Mouse (Mus musculus): ENCODE measurements around the gene Tanc1.

The Tanc1 gene

DNA sequence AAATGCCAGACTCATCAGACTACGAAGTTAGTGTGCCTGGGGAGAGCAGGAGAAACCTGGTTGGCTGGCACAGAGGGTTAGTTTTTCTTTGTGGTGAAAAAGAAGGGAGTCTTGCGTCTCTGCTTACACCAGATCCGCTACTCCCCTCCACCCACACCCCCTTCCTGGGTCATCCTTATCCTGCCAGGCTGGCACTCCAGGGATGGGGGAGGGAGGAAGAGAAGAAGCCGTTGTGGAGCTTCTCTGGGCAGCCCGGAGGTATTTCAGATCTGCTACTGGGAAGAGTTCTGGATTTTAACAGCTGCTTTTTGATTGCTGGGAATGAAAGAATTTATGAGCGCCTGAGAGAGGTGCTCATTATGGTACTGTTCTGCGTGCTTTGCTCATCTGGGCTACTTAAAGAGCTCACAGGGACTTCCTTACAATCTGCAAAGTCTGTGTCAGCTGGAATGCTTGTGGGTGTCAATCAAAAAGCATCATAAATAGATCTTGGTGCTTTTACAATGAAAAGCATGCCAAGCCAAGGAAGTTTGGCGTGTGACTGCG lies 1.7 kb downstream of the Tanc1 start:
- DNase-seq = no peak

DNA sequence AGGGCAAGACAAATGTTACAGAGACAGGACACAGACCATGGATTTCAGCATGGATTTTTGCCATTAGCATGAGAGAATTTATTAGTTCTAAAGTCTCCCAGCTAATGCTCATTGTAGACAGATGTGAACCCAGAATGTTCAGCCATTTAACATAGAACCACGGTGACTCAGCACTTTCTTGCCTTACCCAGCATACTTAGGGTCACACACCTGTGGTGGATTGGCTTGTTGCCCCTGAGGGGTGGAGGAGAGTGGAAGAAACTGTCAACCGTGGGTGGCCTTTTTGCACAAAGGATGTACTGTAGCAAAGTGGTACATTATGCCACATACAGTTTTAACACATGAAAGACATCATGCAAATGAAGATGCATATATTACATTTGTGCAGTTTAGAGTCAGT lies 5.0 kb downstream of the Tanc1 start:
- DNase-seq = no peak

DNA sequence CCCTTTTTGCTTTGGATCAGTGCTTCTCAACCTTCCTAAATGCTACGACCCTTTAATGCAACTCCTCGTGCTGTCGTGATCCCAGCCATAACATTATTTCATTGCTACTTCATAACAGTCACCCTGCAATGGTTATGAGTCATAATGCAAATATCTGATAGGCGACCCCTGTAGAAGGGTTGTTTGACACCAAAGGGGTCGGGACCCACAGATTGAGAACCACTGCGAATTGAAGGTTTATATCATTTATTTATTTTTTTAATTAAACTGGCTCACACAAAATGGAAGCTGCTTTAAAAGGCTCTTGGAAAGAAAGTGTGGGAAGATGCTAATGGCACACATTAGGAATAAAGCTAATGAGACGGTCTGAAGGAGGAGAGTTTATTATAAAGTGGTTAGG lies 7.2 kb downstream of the Tanc1 start:
- no peak for DNase-seq

DNA sequence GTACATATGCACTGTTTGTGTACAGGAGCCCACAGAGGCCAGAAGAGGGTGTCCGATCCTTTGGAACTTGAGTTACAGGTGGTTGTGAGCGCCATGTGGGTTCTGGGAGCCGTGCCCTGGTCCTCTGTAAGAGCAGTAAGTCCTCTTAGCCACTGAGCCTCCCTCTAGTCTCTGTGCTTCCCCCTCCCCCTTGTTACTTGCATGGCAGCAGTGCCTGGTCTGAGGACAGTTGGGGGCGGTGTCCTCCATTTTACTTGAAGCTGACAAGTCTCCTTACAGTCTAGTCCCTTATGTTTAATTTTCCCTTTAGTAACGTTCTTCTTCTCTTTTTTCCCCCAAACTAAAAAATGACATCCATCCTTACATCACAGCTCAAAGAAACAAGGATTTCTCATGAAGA lies 8.8 kb downstream of the Tanc1 start:
- no peak for DNase-seq

DNA sequence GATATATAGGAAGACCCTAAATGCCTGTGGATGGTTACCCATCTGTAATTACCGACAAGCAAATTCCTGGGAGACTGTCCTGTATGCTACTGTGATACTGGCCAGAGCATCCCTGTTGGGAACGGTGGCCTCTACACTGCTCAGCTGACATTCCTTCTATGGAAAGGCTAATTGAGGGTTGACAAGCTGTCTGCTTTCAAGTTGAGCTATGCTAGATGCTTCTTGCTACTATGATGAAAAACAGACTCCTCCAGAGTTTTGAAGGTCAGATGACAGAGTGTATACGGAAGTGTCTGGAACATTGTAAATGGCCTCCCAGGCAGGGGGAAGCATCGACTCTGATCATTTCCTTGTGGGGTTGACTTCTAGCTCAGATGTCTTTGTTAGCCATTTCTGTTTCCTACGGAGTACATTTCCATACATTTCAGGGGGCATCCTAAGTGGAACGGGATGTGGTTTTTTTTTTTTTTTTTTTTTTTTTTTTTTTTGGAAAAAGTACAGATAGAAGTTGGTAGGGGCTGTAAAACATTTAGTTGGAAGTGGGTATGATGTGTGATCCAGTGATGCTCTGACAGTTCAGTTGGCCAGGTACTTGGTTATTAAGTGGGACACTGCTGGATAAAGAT lies 10.8 kb downstream of the Tanc1 start:
- DNase-seq = no peak

DNA sequence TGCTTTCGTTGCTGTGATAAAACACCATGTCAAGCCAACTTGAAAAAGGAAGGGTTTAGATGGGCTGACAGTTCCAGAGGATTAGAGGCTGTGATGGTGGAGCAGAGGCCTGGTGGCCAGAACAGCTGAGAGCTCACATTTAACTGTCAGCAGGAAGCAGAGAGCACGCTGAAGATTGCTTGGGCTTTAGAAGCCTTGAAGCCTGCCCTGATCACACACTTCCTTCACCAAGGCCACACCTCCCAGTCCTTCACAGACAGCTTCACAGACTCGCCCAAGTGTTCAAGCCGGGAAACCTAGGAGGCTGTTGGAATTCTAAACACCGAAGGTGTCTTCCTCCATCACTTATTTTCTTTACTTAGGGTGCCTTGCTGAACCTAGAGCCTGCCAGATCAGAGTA lies 12.0 kb downstream of the Tanc1 start:
- no peak for DNase-seq

DNA sequence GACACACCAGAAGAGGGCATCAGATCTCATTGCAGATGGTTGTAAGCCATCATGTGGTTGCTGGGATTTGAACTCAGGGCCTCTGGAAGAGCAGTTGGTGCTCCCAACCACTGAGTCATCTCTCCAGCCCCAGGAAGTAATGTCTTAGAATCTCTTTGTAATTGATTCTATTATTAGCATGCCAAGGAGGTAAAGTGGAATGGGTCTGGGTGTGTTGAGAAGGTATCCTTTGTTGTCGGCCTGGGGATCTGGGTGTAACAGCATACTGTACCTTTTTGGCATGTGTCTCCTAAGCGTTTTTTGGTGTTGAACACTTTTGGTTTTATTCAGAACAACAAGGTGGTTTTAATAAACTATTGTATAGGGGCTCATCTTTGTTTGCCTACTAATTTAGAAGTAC lies 13.6 kb downstream of the Tanc1 start:
- no peak for DNase-seq

DNA sequence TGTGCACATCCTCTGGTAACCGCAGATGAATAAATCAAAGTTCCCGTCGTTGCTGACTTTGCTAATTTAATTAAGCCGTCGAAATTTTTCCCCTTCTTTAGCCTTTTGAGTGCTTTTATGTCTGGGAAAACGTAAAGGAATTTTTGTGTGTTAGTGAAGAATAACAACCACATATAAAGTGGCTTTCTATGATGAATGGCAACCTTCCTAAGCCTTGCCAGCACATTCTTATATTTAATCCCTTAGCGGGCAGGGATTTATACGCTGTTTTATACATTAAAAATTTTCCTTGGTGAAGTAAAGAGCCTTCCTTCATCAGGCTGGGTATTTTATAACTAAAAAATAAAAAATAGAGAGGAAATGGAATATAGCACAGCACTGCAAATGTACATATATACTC lies 14.1 kb downstream of the Tanc1 start:
- DNase-seq = no peak

DNA sequence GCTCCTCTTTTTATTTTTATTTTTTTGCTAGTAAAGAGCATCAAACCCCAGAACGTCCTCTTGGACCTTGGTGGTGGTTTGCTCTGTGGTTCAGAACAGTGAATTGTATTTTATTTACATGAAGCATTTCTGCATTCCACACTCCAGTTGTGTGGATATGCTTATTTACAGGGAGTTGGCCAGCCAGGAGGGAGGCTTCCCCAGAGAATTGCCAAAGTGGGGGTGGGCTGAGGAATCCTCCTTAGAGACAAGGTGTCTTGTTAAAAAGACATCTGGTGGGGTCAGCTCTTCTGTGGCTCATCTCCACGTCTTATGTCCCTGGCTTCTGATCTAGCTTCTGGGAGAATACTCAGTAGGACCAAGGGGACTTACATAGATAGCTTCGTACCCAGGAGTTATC lies 14.6 kb downstream of the Tanc1 start:
- DNase-seq = no peak

DNA sequence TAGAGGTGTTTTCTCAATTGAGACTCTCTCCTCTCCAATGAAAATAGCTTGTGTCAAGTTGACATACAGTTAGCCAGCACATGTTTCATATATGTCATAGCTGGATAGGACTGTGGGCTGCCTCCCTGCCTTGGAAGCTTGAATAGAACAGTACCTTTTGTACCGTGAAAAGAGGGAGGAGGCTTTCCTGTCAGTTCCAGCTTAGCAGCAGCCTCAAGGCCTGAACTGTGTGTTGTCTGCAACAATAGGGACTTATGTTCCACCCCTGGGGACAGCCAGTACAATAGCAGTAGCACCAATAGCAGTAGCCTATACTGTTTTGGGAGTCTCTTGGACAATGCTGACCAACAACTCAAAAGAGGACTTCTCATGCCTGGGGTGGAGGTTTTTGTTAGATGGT lies 15.7 kb downstream of the Tanc1 start:
- DNase-seq = no peak

DNA sequence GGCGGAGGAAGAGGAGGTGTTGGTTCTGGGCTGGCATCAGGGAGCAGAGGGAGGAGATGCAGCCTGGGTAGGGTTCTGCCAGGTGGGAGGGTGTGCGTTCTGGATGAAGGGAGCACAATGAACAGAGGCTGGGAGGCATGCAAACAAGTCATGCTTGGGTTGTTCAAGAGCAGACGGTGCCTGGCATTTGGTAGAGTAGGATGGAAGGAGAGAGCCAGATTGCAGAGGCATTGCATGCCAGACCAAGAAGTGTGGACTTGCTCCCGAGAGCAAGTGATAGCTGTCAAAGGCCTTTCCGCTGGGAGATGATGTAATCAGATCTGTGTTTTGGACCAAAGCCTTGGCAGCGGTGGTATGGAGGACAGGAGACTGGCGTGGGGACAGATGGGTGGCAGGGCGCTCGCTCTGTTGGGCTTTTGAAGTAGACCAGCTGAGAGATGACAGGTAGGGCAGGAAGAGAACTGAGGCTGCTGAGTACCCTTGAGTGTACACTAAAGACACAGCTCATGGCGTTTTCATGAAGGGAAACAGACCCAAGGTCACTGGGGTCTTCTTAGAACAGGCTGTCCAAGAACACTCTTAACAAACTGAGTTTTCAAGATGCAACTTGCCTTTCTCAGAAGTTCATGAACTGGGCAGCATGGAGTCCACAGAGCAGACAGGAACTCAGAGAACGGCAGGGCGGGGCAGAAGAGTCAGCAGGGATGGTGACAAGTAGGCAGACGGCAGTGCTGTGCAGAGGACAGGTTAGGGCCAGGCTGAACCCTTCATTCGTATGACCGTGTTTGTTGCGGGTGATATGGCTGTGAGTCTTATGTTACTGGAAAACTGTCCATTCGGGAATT lies 16.4 kb downstream of the Tanc1 start:
- no peak for DNase-seq

DNA sequence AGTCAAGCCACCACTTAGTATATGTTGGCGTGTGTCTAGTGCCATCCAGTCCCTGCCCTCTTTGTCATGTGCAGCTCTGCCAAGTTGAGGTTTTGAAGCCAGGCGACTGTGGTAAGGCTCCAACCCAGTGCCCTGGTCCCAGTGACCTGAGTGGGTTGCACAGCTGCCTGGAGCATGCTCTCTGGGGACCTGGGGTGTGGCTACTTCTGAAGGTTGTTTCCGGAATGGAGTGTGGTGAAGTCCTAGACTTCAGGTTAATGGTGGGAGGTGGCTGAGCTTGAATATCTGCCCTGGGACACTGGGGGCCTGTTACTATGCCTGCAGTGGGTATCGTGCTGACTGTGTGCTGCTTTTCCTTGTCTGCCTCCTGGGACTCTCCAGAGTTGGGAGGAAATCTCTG lies 18.0 kb downstream of the Tanc1 start:
- no peak for DNase-seq

DNA sequence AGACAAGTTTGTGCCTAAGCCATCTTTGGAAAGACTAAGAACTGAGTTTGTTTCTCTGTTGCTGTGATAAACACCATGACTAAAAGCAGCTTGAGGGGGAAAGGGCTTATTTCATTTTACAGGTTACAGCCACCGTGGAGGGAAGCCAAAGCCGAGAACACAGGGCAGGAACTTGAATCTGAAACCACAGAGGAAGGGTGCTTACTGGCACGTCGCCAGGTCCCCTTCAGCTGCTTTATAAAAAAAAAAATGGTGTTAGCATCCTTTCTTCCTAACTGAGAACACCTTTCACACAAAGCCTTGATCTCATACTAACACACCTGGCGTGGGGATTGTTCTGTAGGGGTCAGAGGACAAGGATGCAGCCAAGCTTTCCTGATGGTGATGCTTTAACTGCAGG lies 19.6 kb downstream of the Tanc1 start:
- DNase-seq = peak; percentile 79

DNA sequence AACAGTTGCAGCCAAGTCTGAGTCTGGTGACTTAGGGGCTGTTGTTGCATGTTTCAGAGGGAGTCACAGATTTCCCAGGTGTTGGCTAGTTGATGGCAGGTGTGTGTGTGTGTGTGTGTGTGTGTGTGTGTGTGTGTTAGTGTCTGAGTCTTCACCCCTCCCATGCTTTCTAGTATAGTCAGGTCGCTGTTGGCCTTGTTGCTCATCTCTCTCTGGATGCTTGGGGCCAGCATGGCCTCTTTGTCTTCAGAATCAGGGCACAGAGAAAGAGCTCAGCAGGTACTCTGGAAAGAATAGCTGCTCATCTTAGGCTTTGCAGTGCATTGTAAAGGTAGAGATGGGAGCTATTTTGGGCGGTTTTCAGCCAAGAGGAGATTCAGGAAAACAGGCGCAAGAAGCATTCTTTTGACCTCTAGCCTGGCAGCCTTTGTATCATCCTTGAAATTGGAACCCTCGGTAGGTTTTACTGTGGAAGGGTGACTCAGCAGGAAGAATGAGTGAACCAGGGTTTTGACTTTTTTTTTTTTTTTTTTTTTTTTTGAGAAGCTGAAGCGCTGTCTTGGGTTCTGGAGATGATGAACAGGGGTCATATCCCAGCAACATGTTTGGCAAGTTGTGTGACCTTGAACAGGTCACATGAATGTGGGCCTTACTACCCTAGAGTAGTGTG lies 22.1 kb downstream of the Tanc1 start:
- DNase-seq = no peak

DNA sequence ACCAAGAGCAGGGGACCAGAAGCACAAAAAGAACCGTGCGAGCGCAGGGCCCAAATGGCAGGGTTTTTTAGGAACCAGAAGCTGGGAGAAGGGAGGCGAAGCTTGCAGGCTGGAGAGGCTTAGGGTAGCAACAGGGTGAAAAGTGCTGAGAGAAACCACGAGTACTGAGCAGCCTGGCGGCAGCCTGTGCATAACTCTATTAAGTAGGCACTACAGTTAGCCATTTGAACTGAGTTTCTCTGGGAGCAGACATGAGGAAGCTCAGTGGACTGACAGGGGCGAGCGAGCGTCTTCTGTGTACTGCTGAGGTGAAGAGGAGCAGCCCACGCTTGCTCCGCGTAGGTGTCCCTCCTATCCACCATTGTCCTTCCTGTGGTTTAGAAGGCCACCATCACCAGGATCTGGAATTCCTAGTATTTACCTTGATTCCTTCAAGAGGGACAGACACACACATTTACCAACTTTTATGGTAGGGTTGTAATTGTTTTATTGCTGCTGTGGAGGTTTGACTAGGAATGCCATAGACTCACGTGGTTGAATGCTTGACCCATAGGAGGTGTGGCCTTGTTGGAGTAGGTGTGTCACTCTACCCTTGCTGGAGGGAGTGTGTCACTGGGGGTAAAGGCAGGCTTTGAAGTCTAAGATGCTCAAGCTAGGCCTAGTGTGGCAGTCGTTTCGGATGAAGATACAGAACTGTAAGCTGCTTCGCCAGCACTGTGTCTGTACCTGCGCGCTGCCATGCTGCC lies 25.4 kb downstream of the Tanc1 start:
- DNase-seq = no peak

DNA sequence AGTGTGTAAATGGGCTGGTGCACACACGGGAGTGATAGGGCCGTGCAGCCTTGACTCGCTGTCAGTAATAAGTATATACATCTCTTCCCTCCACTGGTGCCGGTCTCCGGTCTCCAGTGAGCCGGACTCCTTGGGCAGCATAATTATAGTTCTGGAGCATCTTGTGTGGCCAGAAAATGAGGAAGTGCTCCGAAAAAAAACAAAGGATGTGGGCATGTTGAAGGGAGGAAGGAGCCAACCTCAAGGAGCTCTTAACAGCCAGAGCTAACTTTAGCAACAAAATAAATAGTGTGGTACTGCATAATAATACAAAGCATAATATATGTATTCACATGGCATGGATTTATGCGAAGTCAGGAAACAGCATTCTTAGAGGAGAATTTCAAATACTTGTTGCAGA lies 30.9 kb downstream of the Tanc1 start:
- no peak for DNase-seq

DNA sequence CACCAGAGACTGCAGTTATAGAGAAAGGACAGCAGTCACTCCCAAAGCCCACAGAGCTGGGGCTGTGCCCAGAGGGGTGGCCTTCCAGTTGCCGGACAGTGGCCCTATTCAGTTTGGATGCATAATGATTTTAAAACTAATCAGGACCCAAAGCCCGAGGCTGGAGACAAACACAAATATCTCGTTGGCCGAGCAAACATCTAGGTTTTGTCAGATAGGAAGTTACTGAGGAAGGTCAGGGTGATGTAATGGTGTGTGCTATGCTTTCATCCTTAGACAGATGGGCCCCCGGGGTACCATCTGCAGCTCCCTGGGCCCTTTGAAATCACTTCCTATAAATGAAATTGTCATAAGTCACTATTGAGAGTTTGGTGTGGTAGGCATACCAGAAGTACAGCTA lies 33.0 kb downstream of the Tanc1 start:
- peak; percentile 18 for DNase-seq

DNA sequence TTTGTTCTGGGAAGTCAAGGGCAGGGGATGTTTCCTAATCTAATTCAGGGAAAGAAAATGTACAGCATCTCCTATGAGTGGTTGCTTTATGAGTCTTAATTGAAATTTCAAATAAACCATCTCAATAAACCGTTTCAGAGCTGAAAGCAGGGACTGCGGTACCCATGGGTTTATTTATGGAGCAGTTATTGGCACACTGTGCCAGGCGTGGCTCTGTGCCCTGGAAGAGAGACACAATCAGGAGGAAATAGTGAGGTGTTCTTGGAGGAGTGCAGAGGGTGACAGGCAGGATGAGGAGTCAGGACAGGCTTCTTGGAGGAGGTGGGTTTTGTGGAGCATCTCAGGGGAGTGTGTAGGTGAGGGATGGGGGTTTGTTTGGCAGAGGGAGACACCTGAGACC lies 33.7 kb downstream of the Tanc1 start:
- no peak for DNase-seq

DNA sequence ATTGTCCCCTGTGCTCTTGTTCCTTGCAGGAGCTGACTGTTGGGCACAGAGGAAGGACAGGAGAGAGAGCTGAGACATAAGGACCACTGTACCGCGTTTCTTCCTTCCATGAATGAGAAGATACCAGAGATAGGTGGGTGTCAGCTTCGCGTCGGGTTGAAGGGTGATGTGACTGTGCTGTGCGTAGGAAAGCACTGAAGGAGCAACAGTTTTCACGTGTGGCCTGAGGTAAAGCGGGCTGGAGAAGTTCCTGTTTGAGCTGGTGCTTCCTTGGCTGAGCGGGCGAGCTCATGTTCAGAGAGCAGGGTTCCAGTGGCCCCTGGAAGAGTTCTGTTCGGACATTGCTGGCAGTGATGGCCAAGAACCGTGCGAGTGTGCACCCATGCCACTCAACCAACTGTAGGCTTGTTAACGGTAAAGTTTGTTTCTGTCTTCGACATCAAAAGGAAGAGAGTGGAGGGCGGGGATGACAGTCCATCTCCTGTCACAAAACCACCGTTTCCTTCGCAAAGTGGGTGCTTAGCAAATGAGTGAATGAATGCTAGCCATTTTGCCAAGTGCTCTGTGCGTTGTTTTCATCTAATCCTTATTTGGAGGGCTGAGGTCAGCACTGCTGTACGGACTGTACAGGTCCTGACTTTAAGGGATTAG lies 35.0 kb downstream of the Tanc1 start:
- peak; percentile 36 for DNase-seq

DNA sequence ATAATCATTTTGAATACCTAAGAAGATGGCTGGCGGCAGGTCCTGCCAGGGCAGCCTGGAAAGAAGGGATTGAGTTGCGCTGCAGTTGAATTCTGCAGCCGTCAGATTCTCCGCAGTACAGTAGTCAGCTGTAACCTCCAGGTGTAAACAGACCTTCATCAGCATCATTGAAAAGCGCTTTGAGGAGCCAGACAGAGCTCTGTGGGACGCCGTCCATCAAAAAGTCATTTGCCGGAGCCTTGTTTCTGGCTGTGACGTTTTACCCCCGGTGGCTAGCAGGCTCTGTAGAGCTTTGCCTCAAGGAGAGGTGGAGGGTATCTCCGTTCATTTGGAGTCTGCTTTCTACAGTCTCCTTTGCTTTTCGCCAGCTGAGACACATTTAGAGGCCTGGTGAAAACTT lies 36.6 kb downstream of the Tanc1 start:
- no peak for DNase-seq

DNA sequence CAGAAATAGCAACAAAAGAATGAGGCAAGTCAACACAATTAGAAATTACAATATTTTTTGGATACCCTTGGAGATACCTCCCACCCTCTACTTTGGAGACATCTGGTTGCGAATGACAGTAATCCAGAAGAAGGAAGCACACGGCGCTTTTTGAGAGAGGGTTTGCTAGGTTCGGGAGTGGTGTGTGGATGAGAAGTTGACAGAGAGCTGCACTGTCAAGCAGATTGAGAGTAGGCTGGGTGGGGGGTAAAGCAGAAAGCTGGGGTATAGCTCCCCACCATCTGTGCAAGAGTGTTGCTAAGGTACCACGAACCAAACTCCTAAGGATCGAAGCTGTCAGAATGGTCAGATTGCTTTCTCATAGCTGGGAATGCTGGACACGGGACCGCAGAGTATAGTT lies 40.0 kb downstream of the Tanc1 start:
- DNase-seq = no peak

DNA sequence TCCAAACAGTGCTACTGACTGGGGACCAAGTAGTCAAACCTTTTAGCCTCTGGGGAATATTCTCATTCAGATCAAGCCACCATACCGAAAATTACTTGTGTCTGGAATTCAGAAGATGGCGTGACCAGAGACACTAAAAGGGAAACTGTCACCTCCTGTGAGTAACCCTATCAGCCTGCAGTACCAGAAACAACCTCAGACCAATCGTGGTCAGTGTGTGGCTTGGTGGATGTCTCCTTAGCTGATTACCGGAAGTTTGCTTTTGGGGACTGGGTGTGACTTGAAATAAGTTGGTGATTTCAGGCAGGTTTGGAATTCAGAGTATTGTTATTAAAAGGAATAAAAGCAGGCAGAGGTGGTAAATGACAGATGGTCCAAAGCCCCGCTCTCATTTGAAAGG lies 40.9 kb downstream of the Tanc1 start:
- no peak for DNase-seq

Data from thymus, postnatal 25 days (tissue).